ENCODE assay signal across 13 mouse cellular contexts in the genomic region with DNA sequence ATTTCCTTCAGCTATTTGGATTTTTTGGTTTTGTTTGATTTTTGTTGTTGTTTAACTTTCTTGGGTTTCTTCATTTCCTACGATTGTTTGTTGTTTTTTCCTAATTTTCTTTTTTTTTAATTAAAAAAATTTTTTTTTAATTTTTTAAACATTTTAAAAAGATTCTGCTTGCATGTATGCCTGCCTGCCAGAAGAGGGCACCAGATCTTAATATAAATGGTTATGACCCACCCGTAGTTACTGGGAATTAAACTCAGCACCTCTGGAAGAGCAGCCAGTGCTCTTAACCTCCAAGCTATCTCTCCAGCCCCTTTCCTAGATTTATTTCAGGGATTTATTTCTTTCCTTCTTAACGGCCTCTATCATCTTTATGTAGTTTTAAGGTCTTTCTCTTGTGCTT. TPM values are rescaled to one million over a fixed set of nuclear protein-coding genes. Genes with fewer than 3 reads are reported as not detected.
A peak's percentile ranks its signal among the peaks of the same experiment; 100 is the strongest.
DNase-seq lines count a peak whose midpoint lies in the region; ATAC-seq and TF ChIP-seq lines count a peak whose summit lies in the region.
"Had no signal": no experiment of that assay in that cellular context is flagged by ENCODE, and none has a peak within 500 bp of the region (broad histone marks: within the 10 kb centered on the region; RNA-seq: fewer than 3 reads in every experiment).

No protein-coding gene starts in this region.

- no peaks in the 10 kb centered on the region for H3K36me3 ChIP-seq in heart, postnatal 0 days (replicated peaks; ENCODE audit: control insufficient read depth, insufficient read depth, low read length)
- H3K36me3 ChIP-seq: limb, embryonic 13.5 days had no signal

- no peaks in the 10 kb centered on the region for H3K9me3 ChIP-seq in heart, postnatal 0 days (replicated peaks; ENCODE audit: control insufficient read depth, low read length)
- H3K9me3 ChIP-seq: limb, embryonic 13.5 days had no signal

- intact Hi-C loops in heart, postnatal 36 days (cut with DNase I), result loop anchor here (1.0 to 10.0 kb wide), 4 partner anchors 84 to 239 kb away; no protein-coding TSS in a partner anchor

- no peak overlapping the region for H3K4me3 ChIP-seq in heart, postnatal 0 days (ENCODE audit: low read depth, low read length)
- H3K4me3 ChIP-seq: limb, embryonic 13.5 days had no signal

- no peak for ATAC-seq in heart, postnatal 0 days (ENCODE audit: insufficient read depth, low read depth)

- TF ChIP-seq EP300 in heart, postnatal 0 days (IDR thresholded peaks at IDR 0.05; ENCODE audit: low read depth), result no peak

- no peaks in the 10 kb centered on the region for H3K27me3 ChIP-seq in heart, postnatal 0 days (ENCODE audit: control insufficient read depth, insufficient read depth, low read length)
- H3K27me3 ChIP-seq: limb, embryonic 13.5 days had no signal

- H3K9ac ChIP-seq in heart, postnatal 0 days (replicated peaks; ENCODE audit: low read depth, low read length), result no peak overlapping the region
- H3K9ac ChIP-seq: limb, embryonic 13.5 days had no signal

- H3K4me1 ChIP-seq in heart, postnatal 0 days (ENCODE audit: control insufficient read depth, insufficient read depth), result no peaks in the 10 kb centered on the region
- H3K4me1 ChIP-seq: limb, embryonic 13.5 days had no signal

- TF ChIP-seq CTCF in heart, postnatal 0 days (IDR thresholded peaks at IDR 0.05; ENCODE audit: low read depth), result peak; percentile 57

- peak; percentile 16 for DNase-seq in heart, postnatal 0 days (ENCODE audit: low spot score)
- DNase-seq in heart, postnatal 36 days, result no peak
- DNase-seq in lung, postnatal 14 days, result peak; percentile 10
- DNase-seq in lung, postnatal 10 days, result no peak
- DNase-seq in c-Kit-positive CD71-negative TER-119-negative erythroid progenitor cells, embryonic 14.5 days (ENCODE audit: low read depth), result peak; percentile 17
- DNase-seq in retina, postnatal 1 day, result peak; percentile 28
- no peak for DNase-seq in Muller cell, postnatal 12 days (ENCODE audit: inconsistent ontology term)
- no peak for DNase-seq in spleen, adult 12 weeks (ENCODE audit: low spot score)
- DNase-seq: gastrocnemius, postnatal 14 days; heart, postnatal 4 days; right cerebral cortex, postnatal 4 days; thymus, postnatal 25 days had no signal

- H3K4me2 ChIP-seq in heart, postnatal 0 days (ENCODE audit: low read depth, low read length), result no peak overlapping the region
- H3K4me2 ChIP-seq: limb, embryonic 13.5 days had no signal

- WGBS in heart, postnatal 0 days, result 9% methylated on average over 3 of the region's 3 CpGs

- H3K27ac ChIP-seq in heart, postnatal 0 days (ENCODE audit: low read depth), result no peak overlapping the region
- H3K27ac ChIP-seq: limb, embryonic 13.5 days had no signal

RNA-seq across cellular contexts. Expression of a gene that starts 33.9 kb away (rescaled TPM):
- 0.62 TPM in 1 of 2 replicates, not detected in the other for total RNA-seq in heart, postnatal 0 days (2014; rRNA removed; ENCODE audit: low replicate concordance)
- 0.07 TPM in 1 of 2 replicates, not detected in the other for polyA plus RNA-seq in heart, postnatal 0 days (2015; fragmentation: Nextera tagmentation; extraction: Ambion mirVana)
- total RNA-seq in heart, postnatal 36 days (2021), result 1 to 10 TPM in 1 of 2 experiments, under 1 TPM in 1; 0.54 to 1.1 TPM
- total RNA-seq: gastrocnemius, postnatal 14 days had no signal

RNA-seq across cellular contexts. Expression of a gene that starts 52.4 kb away (rescaled TPM):
- total RNA-seq in heart, postnatal 0 days (2014; rRNA removed; ENCODE audit: low replicate concordance), result not detected in 2 replicates
- 0.07 and 0.18 TPM in 2 replicates for polyA plus RNA-seq in heart, postnatal 0 days (2015; fragmentation: Nextera tagmentation; extraction: Ambion mirVana)
- under 1 TPM in 1 of 2 experiments, not detected in 1; 0.31 TPM for total RNA-seq in heart, postnatal 36 days (2021)
- total RNA-seq: gastrocnemius, postnatal 14 days; heart, postnatal 4 days had no signal

Comparison
In these comparisons a context has a peak if more than half of its experiments do, and no peak if none do; other contexts are left out.
1. DNase-seq: peak in heart, postnatal 0 days (single experiment), lung, postnatal 14 days (single experiment), c-Kit-positive CD71-negative TER-119-negative erythroid progenitor cells, embryonic 14.5 days (single experiment) and retina, postnatal 1 day (single experiment); none in heart, postnatal 36 days (0 of 2), lung, postnatal 10 days (single experiment), Muller cell, postnatal 12 days (single experiment) and spleen, adult 12 weeks (single experiment).